Mouse (Mus musculus) gastrocnemius, adult 8-10 months (tissue): ENCODE data around the gene Taf1b. TPM values are rescaled to one million over a fixed set of nuclear protein-coding genes. Genes with fewer than 3 reads are reported as not detected.
"Not testable (repeated sequence)": the region's sequence is repeated elsewhere in the genome, so short reads cannot be mapped to it uniquely, and the experiment has no call there.

ENCODE experiments used
- DNase-seq, 2 experiments: peaks; one replicate each; pipeline ENCODE4 v3.0.0; 2022; ENCODE audit warnings: low spot score in 2 of 2
- total RNA-seq, 4 experiments: library from RNA; stranded (reverse); gene quantifications; 2 replicates each; pipeline ENCODE4 v1.2.4; 2022

Taf1b gene
- total RNA-seq, result 1 to 10 TPM; 5.8 to 8.3 (median 7.0) TPM

GRCm38 (mm10) chr12:24498150-24498840 lies at the start of gene Taf1b:
Taf1b (plus strand) TSS chr12:24498359.
- DNase-seq, result peak; percentile 58 to 63

GRCm38 (mm10) chr12:24460406-24460805 lies 37.8 kb upstream of the Taf1b start:
- DNase-seq, result no peak

GRCm38 (mm10) chr12:24462121-24462520 lies 36.0 kb upstream of the Taf1b start:
- DNase-seq, result not testable (repeated sequence)

GRCm38 (mm10) chr12:24463490-24463889 lies 34.7 kb upstream of the Taf1b start:
- DNase-seq, result not testable (repeated sequence)

- no peak for DNase-seq
These were observed 29.2 kb upstream of the Taf1b start for GRCm38 (mm10) chr12:24468966-24469365.

- no peak for DNase-seq
These were observed 27.2 kb upstream of the Taf1b start for GRCm38 (mm10) chr12:24470943-24471342.

- no peak for DNase-seq
These were observed 24.9 kb upstream of the Taf1b start for GRCm38 (mm10) chr12:24473221-24473620.

GRCm38 (mm10) chr12:24484930-24485329 lies 13.2 kb upstream of the Taf1b start:
- no peak for DNase-seq

- no peak for DNase-seq
These were observed 11.3 kb upstream of the Taf1b start for GRCm38 (mm10) chr12:24486882-24487281.

- DNase-seq, result not testable (repeated sequence)
These were observed 5.7 kb upstream of the Taf1b start for GRCm38 (mm10) chr12:24492507-24492906.

GRCm38 (mm10) chr12:24493011-24493410 lies 5.1 kb upstream of the Taf1b start:
- DNase-seq, result no peak

- DNase-seq, result peak in 1 of 2 experiments; percentile 5
These were observed 4.7 kb upstream of the Taf1b start for GRCm38 (mm10) chr12:24493412-24493811.

- not testable (repeated sequence) for DNase-seq
These were observed 3.4 kb upstream of the Taf1b start for GRCm38 (mm10) chr12:24494791-24495190.

- not testable (repeated sequence) for DNase-seq
These were observed 804 bp downstream of the Taf1b start for GRCm38 (mm10) chr12:24498841-24499485.

GRCm38 (mm10) chr12:24517118-24517517 lies 19.0 kb downstream of the Taf1b start:
- no peak for DNase-seq

- DNase-seq, result no peak
These were observed 22.9 kb downstream of the Taf1b start for GRCm38 (mm10) chr12:24521076-24521475.

GRCm38 (mm10) chr12:24525065-24525464 lies 26.9 kb downstream of the Taf1b start:
- DNase-seq, result not testable (repeated sequence)

- DNase-seq, result no peak
These were observed 38.2 kb downstream of the Taf1b start for GRCm38 (mm10) chr12:24536390-24536789.

GRCm38 (mm10) chr12:24537201-24537600 lies 39.0 kb downstream of the Taf1b start:
- no peak for DNase-seq

- DNase-seq, result no peak
These were observed 39.8 kb downstream of the Taf1b start for GRCm38 (mm10) chr12:24537965-24538364.

- no peak for DNase-seq
These were observed 43.4 kb downstream of the Taf1b start for GRCm38 (mm10) chr12:24541426-24542154.

- DNase-seq, result no peak
These were observed 49.5 kb downstream of the Taf1b start for GRCm38 (mm10) chr12:24547686-24548085.
